13 mouse cellular contexts compared by ENCODE assay signal in the genomic region with DNA sequence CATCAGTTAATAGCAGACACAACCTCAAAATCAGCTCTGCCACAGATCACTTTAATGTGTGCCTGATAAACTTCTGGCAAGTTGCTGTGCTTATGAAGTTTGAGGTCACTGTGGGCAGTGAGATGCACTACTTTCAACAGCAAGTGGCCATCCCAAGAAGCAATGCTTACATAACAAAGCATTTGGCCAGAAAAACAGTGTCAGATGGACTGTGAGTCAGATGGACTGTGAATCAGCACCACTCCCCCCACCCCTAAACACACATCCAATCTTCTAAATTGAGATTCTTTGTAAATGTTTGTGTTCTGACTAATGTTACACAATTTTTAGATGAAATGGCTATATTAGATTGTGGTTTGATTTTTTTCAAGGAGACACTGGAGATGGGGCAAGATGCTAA.
DNase-seq lines count a peak whose midpoint lies in the region; ATAC-seq and TF ChIP-seq lines count a peak whose summit lies in the region.
"Had no signal": no experiment of that assay in that cellular context is flagged by ENCODE, and none has a peak within 500 bp of the region (broad histone marks: within the 10 kb centered on the region; RNA-seq: fewer than 3 reads in every experiment).

No protein-coding gene starts in this region.

- TF ChIP-seq POLR2A in cerebellum, adult 2 months (IDR thresholded peaks at IDR 0.05; ENCODE audit: borderline replicate concordance, insufficient read depth, low read length): no peak

- H3K36me3 ChIP-seq in midbrain, embryonic 16.5 days (ENCODE audit: control insufficient read depth, insufficient read depth, low read length): no peaks in the 10 kb centered on the region
- no peaks in the 10 kb centered on the region for H3K36me3 ChIP-seq in forebrain, postnatal 0 days (ENCODE audit: insufficient read depth)
- H3K36me3 ChIP-seq: embryonic facial prominence, embryonic 13.5 days; neural tube, embryonic 12.5 days had no signal

- H3K4me1 ChIP-seq in cerebellum, adult 2 months (ENCODE audit: control insufficient read depth, insufficient read depth, low read length): no peaks in the 10 kb centered on the region
- no peaks in the 10 kb centered on the region for H3K4me1 ChIP-seq in midbrain, embryonic 16.5 days (ENCODE audit: control insufficient read depth, insufficient read depth, low read length)
- no peaks in the 10 kb centered on the region for H3K4me1 ChIP-seq in forebrain, postnatal 0 days (ENCODE audit: insufficient read depth)
- H3K4me1 ChIP-seq: embryonic facial prominence, embryonic 13.5 days; neural tube, embryonic 12.5 days had no signal

- no peaks in the 10 kb centered on the region for H3K9me3 ChIP-seq in midbrain, embryonic 16.5 days (replicated peaks; ENCODE audit: control insufficient read depth, low read length, poor library complexity, severe bottlenecking)
- no peaks in the 10 kb centered on the region for H3K9me3 ChIP-seq in forebrain, postnatal 0 days (ENCODE audit: low read length)
- H3K9me3 ChIP-seq: embryonic facial prominence, embryonic 13.5 days; neural tube, embryonic 12.5 days had no signal

- H3K27me3 ChIP-seq in cerebellum, adult 2 months (ENCODE audit: control insufficient read depth, insufficient read depth, low read length): no peaks in the 10 kb centered on the region
- no peaks in the 10 kb centered on the region for H3K27me3 ChIP-seq in midbrain, embryonic 16.5 days (ENCODE audit: control insufficient read depth, insufficient read depth, low read depth, low read length)
- no peaks in the 10 kb centered on the region for H3K27me3 ChIP-seq in forebrain, postnatal 0 days (ENCODE audit: insufficient read depth, low read length)
- H3K27me3 ChIP-seq: embryonic facial prominence, embryonic 13.5 days; neural tube, embryonic 12.5 days had no signal

- H3K9ac ChIP-seq in midbrain, embryonic 16.5 days (ENCODE audit: low read depth, low read length): no peak overlapping the region
- no peak overlapping the region for H3K9ac ChIP-seq in forebrain, postnatal 0 days
- H3K9ac ChIP-seq: embryonic facial prominence, embryonic 13.5 days; neural tube, embryonic 12.5 days had no signal

- no peak for ATAC-seq in midbrain, embryonic 16.5 days
- ATAC-seq in forebrain, postnatal 0 days: no peak

- TF ChIP-seq CTCF in cerebellum, adult 2 months (IDR thresholded peaks at IDR 0.05; ENCODE audit: borderline replicate concordance, insufficient read depth, low read depth, low read length): no peak
- TF ChIP-seq CTCF in forebrain, postnatal 0 days (IDR thresholded peaks at IDR 0.05; ENCODE audit: low read depth): no peak

- DNase-seq in cerebellum, adult 2 months: peak; percentile 20 to 72
- DNase-seq in cerebellum, adult 11 months: no peak
- DNase-seq in 3T3-L1 (ENCODE audit: low read depth, low spot score): peak; percentile 3
- peak; percentile 50 for DNase-seq in adrenal gland, adult 8-10 months
- DNase-seq in cerebellum, postnatal 10 days: peak; percentile 3 to 4
- no peak for DNase-seq in forebrain, postnatal 0 days
- DNase-seq: gastrocnemius, postnatal 25 days; liver; lung, adult 18-20 months; thymus, adult 18-20 months had no signal

- H3K4me2 ChIP-seq in midbrain, embryonic 16.5 days (ENCODE audit: low read length): no peak overlapping the region
- no peak overlapping the region for H3K4me2 ChIP-seq in forebrain, postnatal 0 days (ENCODE audit: low read depth)
- H3K4me2 ChIP-seq: embryonic facial prominence, embryonic 13.5 days; neural tube, embryonic 12.5 days had no signal

- no peak overlapping the region for H3K4me3 ChIP-seq in cerebellum, adult 2 months (replicated peaks; ENCODE audit: insufficient read depth, low read depth, low read length)
- H3K4me3 ChIP-seq in midbrain, embryonic 16.5 days (ENCODE audit: low read depth, low read length): no peak overlapping the region
- H3K4me3 ChIP-seq in forebrain, postnatal 0 days (ENCODE audit: low read depth, low read length): no peak overlapping the region
- H3K4me3 ChIP-seq: embryonic facial prominence, embryonic 13.5 days; neural tube, embryonic 12.5 days had no signal

- H3K27ac ChIP-seq in cerebellum, adult 2 months (ENCODE audit: insufficient read depth, low read length): no peak overlapping the region
- H3K27ac ChIP-seq in midbrain, embryonic 16.5 days (ENCODE audit: low read length): no peak overlapping the region
- no peak overlapping the region for H3K27ac ChIP-seq in forebrain, postnatal 0 days (ENCODE audit: low read depth, low read length)
- H3K27ac ChIP-seq: embryonic facial prominence, embryonic 13.5 days; neural tube, embryonic 12.5 days had no signal

Comparison
In these comparisons a context has a peak if more than half of its experiments do, and no peak if none do; other contexts are left out.
1. DNase-seq: peak in cerebellum, adult 2 months (2 of 2), 3T3-L1 (single experiment), adrenal gland, adult 8-10 months (single experiment) and cerebellum, postnatal 10 days (2 of 2); none in cerebellum, adult 11 months (single experiment) and forebrain, postnatal 0 days (single experiment).